Mouse (Mus musculus): Measurements from ENCODE around the gene Gm2012. TPM values are rescaled to one million over a fixed set of nuclear protein-coding genes. Genes with fewer than 3 reads are reported as not detected.
"Not testable (repeated sequence)": the region's sequence is repeated elsewhere in the genome, so short reads cannot be mapped to it uniquely, and the experiment has no call there.

Gene Gm2012
- not detected in 2 replicates for polyA plus RNA-seq (2015; fragmentation: Nextera tagmentation; extraction: Ambion mirVana)

- not testable (repeated sequence) for H3K27ac ChIP-seq (ENCODE audit: low read length); H3K4me3 ChIP-seq (replicated peaks; ENCODE audit: low read length); H3K36me3 ChIP-seq (ENCODE audit: control insufficient read depth, insufficient read depth, low read length); H3K4me2 ChIP-seq (ENCODE audit: low read depth, low read length); H3K9me3 ChIP-seq (replicated peaks; ENCODE audit: control insufficient read depth, low read length); ATAC-seq (ENCODE audit: insufficient read depth, low FRiP score); H3K27me3 ChIP-seq (ENCODE audit: control insufficient read depth, insufficient read depth, low read length); H3K9ac ChIP-seq (ENCODE audit: low read length); H3K4me1 ChIP-seq (ENCODE audit: control insufficient read depth, insufficient read depth, low read length)
- WGBS = 75% methylated on average over 1 of the region's 5 CpGs
Observed at GRCm38 (mm10) chrX:26231255-26231654, at the start of gene Gm2012. TSS of gene Gm2012 (minus strand) at chrX:26231355.

GRCm38 (mm10) chrX:26159146-26159545 is 72.0 kb downstream of the Gm2012 start:
- not testable (repeated sequence) for H3K4me1 ChIP-seq (ENCODE audit: control insufficient read depth, insufficient read depth, low read length); H3K36me3 ChIP-seq (ENCODE audit: control insufficient read depth, insufficient read depth, low read length); H3K4me3 ChIP-seq (replicated peaks; ENCODE audit: low read length); ATAC-seq (ENCODE audit: insufficient read depth, low FRiP score); H3K27me3 ChIP-seq (ENCODE audit: control insufficient read depth, insufficient read depth, low read length); H3K9me3 ChIP-seq (replicated peaks; ENCODE audit: control insufficient read depth, low read length); H3K27ac ChIP-seq (ENCODE audit: low read length); H3K9ac ChIP-seq (ENCODE audit: low read length); H3K4me2 ChIP-seq (ENCODE audit: low read depth, low read length)
- 77% methylated on average over 12 of the region's 12 CpGs for WGBS

Small RNA genes lying within 50 kb of the gene (microRNA-seq; reads per million reads assigned to microRNA genes)
- gene Gm26302 = not detected

Other genes with a start within 250 kb of the Gm2012 start
- gene Gm5168, start 180.3 kb downstream of the Gm2012 start, polyA plus RNA-seq (2015; fragmentation: Nextera tagmentation; extraction: Ambion mirVana) = not detected in 2 replicates
- not detected in 2 replicates for gene Gm2030, start 78.7 kb upstream of the Gm2012 start, polyA plus RNA-seq (2015; fragmentation: Nextera tagmentation; extraction: Ambion mirVana)

Data from stomach, embryonic 16.5 days (tissue).